Mouse (Mus musculus) left cerebral cortex, postnatal 10 days (tissue): ENCODE data around the gene E130114P18Rik. TPM values are rescaled to one million over a fixed set of nuclear protein-coding genes. Genes with fewer than 3 reads are reported as not detected.

Source experiments
- DNase-seq, 2 experiments: peaks; one replicate each; pipeline ENCODE4 v3.0.0; 2021 to 2022; ENCODE audit warnings: low spot score in 2 of 2, mixed read lengths in 1 of 2; ENCODE audit errors: extremely low spot score in 1 of 2
- intact Hi-C: fragments of 180-260 bp; cut with DNase I; formaldehyde crosslinking; loops from one replicate; pipeline ENCODE4 v1.15.1; 2025
- total RNA-seq, 2 experiments: library from RNA; stranded (reverse); gene quantifications; 2 replicates each; pipeline ENCODE4 v1.2.3; 2021

E130114P18Rik gene
- total RNA-seq, 2 experiments from 2014 or later, result 6.1 to 6.9 TPM

DNA sequence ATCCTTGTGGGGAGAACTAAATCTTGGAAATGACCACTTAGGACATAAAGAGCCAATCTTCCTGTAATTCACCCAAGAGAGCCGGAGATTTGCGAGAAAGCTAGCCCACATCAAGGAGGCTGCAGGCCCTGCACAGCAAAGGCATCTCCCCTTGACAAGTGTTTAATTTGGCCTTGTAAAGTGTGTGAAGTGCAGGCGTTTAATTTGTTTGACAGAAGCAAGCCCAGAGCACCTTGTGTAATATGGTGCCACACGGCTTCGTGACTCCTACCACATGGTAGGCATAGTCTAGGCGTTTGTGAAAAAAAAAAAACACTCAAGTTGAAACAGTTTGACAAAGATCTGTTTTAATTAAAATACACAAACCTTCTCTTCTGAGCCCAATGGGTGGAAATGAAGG, 47.9 kb downstream of the E130114P18Rik start:
- intact Hi-C loops, result no loop called here
- no peak for DNase-seq

GRCm38 (mm10) chr4:97728520-97728919, 49.4 kb downstream of the E130114P18Rik start:
- no peak for DNase-seq

DNA sequence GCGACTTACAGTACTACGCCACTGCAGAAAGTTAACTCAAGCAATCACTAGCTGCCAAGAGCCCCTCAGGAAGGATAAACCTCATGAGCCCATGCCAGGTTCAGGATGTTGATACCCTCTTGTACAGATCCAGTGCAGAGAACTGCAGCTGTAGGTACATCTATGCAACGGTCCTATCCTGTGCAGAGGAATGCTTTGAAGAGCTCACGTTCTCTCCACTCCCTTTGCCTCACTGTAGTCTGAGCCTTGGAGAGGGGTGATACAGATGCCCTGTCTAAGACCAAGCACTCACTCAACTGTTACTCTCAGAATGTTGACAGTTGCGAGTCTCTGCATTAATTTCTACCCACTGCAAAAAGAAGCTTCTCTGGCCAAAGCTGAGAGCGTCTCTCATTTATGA, 54.5 kb downstream of the E130114P18Rik start:
- intact Hi-C loops, result no loop called here

More at GRCm38 (mm10) chr4:97728520-97728919, 49.4 kb downstream of the E130114P18Rik start:
- intact Hi-C loops, result no loop called here

GRCm38 (mm10) chr4:97722666-97723065, 55.2 kb downstream of the E130114P18Rik start:
- intact Hi-C loops, result no loop called here
- no peak for DNase-seq

More for the DNA sequence above, 54.5 kb downstream of the E130114P18Rik start:
- DNase-seq, result no peak

DNA sequence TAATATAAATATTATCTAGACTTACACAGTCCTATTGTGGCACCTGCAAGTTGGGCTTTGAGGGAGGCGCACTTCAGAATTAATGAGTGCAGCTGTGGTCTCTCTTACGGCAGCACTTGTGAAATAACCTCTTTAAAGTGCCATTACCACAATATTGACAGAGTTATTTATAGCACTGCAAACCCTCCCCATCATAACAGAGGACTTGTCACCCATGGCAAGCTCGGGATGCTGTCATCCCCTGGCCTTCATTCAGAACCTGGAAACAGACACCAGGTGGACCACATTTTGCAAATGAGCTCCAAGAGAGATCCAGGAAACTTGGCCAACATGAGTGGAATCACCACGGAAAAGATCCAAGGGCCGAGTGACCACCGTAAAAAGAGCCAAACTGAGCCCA, 63.3 kb downstream of the E130114P18Rik start:
- DNase-seq, result no peak
- intact Hi-C loops, result no loop called here

DNA sequence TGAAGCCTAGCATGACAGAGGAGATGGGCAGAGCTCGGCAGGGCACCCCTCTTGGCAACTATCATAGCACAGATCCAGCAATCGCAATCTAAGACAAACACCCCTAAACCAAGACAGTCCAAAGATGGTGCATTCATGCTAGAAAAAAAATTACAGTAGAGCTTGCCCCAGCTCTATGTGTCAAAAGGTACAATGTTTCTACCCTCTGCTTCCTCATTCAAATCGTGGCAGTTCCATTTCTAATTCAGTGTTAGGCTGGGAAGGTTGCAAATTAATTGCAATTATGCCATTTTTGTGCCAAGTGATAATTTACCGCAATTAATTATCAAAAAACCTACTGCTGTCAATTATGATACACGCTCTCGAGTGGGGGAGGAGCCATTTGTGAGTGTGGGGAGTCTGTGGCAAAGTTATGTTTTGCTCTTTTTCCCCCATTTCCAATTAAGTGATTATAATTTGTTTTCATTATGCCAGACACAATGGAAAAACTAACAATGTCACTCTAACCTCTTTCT, 63.7 kb downstream of the E130114P18Rik start:
- intact Hi-C loops, result no loop called here
- no peak for DNase-seq

DNA sequence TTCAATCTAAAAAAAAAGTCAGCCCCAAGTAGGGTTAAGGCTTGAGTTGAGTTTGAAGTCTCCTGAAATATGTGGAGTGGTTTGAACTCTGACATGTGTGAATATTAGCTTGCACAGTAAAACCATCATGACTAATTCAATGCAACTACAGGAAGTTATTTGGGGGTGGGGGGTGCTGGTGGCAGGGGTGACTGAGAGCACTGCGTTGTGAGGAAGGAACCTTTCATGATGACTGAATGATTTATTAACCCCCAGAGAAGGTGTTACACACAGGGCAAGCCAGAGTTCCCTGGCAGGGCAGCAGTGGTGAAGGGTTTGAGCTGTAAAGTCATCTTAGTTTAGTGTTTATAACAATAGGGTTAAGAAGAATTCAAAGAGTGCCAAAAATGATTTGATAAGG, 65.3 kb downstream of the E130114P18Rik start:
- intact Hi-C loops, result no loop called here
- no peak for DNase-seq

GRCm38 (mm10) chr4:97710048-97710765, 67.7 kb downstream of the E130114P18Rik start:
- DNase-seq, result peak in 1 of 2 experiments; percentile 17
- intact Hi-C loops, result no loop called here

DNA sequence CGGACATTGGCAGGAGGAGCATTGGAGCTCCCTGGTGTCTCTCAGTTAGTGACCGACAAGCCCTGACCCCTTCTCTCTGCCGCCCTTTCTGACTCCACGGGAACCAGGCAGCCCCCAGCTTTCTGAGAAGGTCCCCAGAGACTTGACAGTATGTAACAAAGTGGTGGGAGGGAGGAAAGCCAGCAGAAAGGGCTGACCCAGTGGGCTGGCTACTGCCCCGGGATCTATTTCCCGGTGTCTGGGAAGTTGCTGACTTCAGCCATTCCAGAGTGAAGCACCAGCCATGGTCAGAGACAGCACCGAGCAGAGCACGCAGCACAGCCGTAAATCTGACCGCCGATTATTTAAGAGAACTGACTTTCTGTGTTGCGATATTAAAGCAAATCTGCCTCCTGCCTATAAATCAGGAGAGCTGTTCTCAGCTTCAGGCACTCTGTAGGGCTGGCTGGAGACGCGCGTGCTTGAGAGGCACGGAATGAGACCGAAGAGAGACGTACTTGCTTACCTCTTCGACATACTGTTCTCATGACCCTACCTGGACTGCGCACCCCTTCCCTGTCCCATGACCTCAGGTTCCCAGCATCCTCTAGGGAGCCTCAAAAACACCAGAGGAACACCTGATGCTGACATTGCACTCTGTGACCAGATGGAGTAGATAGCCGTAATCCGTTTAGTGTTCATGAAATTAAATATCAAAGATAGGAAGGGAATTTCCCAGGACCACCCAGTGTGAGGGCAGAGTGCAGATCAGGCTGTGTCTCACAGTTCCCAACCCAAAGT, 70.3 kb downstream of the E130114P18Rik start:
- intact Hi-C loops, result no loop called here
- no peak for DNase-seq

DNA sequence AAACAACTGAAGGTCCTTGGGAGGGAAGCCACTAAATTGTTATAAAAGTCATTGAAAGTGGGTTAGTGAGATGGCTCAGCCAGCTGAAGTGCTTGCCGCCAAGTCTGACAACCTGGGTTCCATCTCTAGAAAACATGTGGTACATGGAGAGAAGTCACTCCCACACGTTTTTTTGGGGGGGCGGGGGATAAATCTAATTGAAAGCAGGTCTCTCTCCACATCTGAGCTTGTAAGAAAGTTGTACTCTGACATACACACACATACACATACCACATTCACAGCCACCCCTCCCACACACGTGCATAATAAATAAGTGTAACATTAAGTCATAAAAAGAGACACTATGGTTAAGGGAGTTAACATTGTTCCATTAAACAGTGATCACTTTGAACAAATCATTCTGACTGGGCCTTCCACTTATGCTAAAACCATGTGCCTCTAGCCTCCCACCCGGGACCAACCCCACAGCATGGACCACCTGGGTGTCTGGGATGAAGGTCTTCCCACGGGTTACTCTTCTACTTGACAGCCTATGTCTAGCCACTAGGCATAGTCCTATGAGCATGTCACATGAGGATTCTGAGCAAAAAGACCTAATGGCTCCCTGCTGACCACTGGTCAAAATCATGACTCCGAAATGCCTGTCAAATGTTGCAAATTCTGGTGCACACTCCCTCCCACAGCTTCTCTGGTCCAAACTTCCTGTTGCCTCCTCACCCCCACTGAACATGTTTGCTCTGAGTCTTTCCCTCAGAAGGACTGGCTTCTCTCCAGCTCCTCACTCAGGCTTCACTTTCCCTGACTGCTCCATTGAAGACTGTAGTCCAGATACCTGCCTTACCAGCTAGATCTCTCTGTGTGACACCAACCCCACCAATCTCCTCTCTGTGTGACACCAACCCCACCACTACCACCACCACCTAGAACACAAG, 80.9 kb downstream of the E130114P18Rik start:
- DNase-seq, result no peak
- intact Hi-C loops, result no loop called here

DNA sequence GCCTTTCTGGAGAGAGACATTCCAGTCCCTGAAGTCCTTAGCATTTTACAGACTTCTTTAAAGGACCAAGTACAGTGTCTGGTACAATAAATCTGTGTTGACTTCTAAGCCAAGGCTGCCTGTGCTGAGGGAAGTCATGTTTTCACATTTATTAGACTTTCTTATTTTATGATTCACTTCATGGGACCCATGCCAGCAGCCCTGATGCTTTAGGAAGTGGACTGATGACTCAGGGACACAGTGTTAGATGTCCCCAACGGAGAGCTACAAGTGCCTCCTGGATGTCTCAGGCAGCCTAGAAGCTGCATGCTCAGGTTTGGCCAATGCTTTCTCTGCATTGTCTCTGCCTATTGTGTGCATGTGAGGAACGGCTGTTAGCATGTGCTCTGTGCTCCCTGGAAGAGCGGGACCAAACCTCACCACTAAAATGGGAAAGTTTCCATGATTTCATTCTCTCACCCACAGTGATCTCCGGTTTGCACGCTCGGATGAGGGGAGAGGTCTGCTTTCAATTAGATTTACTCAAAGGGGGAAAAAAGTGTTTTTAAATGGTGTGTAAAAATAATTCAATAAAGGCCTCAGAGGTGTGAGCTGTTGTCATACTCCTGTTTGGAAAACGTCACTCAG, 82.4 kb downstream of the E130114P18Rik start:
- DNase-seq, result no peak
- intact Hi-C loops, result no loop called here

DNA sequence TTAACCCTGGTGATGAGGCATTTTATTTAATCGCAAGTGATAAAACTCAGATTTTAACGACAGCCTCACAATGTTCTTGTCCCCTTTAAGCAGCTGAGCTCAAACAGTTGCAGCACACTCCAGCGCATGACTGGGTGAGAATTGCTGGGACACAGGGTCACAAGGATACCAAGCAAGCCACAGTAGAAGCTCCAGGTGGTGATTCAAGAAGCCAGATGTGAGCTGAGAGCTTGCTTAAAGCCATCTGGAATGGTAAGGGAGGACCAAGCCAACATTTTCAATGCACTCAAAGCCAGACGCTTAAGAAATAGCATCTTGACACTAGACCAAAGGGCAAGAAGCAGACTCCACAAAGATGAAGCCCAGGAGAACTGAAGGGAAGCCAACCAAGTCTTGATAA, 83.9 kb downstream of the E130114P18Rik start:
- intact Hi-C loops, result no loop called here

GRCm38 (mm10) chr4:97693054-97693453, 84.8 kb downstream of the E130114P18Rik start:
- no peak for DNase-seq
- intact Hi-C loops, result no loop called here

More for the DNA sequence above, 83.9 kb downstream of the E130114P18Rik start:
- no peak for DNase-seq

- intact Hi-C loops, result no loop called here
- DNase-seq, result no peak
These were observed 87.5 kb downstream of the E130114P18Rik start for GRCm38 (mm10) chr4:97690384-97690766.

- DNase-seq, result no peak
These were observed 88.2 kb downstream of the E130114P18Rik start for GRCm38 (mm10) chr4:97689456-97690383.

DNA sequence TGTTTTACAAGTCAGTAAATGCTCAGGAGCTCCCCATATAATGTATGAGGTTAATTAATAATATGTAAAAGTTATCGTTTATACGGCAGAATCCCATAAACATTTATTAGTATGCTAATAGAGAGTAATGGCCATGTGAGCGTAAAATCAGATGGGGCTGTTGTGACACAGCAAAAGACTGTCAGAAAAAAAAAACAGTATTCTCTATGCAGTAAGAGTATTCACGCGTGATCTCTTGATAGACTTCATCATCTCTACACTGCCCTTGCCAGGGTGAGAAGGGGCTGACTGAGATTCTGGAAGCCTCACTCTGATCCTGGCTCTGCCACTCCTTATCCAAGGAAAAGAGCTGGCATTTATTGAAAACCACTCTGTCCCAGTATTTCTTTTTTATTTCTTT, 91.9 kb downstream of the E130114P18Rik start:
- intact Hi-C loops, result no loop called here
- DNase-seq, result no peak

More at GRCm38 (mm10) chr4:97689456-97690383, 88.2 kb downstream of the E130114P18Rik start:
- intact Hi-C loops, result no loop called here

DNA sequence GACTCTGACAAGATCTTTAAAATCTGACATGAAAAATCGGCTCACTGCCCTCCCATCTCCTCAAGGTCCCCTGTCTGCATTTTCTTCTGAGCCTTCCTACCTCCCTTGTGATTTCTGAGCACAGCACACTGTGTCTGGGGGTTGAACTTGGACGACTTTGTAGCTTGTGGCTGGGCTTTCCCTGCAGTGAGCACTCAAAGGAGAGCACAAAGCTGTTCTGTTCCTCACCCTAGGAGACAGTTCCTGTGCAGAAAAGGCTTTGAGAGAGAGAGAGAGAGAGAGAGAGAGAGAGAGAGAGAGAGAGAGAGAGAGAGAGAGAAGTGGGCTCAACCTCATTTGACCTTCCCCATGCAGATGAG, 101.3 kb downstream of the E130114P18Rik start:
- DNase-seq, result no peak
- intact Hi-C loops, result loop anchor here (5.0 to 10.0 kb wide), 3 partner anchors 71 to 1028 kb away; no protein-coding TSS in a partner anchor
